Mouse (Mus musculus) hindbrain, postnatal 0 days (tissue): ENCODE results near the gene Fam102b. TPM values are rescaled to one million over a fixed set of nuclear protein-coding genes. Genes with fewer than 3 reads are reported as not detected.

Source experiments
- ATAC-seq: fragments of 200-750 bp; cut with Nextera tagmentation; 2 replicates; pipeline ENCODE4 v1.8.0; 2017; ENCODE audit warnings: mild to moderate bottlenecking, moderate TSS enrichment, moderate library complexity
- DNase-seq: peaks from one replicate; pipeline ENCODE4 v3.0.0-alpha.2; 2015; ENCODE audit warnings: low spot score
- H3K27ac ChIP-seq: fragments of 300-500 bp; sonication (generic); 2 replicates; pipeline ENCODE4 v1.5.1; 2014; ENCODE audit warnings: mild to moderate bottlenecking
- H3K27me3 ChIP-seq: fragments of 300-500 bp; sonication (generic); 2 replicates; pipeline ENCODE4 v1.6.1; 2014; ENCODE audit warnings: low read length, mixed read lengths; ENCODE audit not compliant: insufficient read depth
- H3K36me3 ChIP-seq: fragments of 300-500 bp; sonication (generic); 2 replicates; pipeline ENCODE4 v1.6.1; 2014; ENCODE audit warnings: low read length, mixed read lengths; ENCODE audit not compliant: insufficient read depth
- H3K4me1 ChIP-seq: fragments of 300-500 bp; sonication (generic); 2 replicates; pipeline ENCODE4 v1.6.1; 2014; ENCODE audit warnings: antibody characterized with exemption, low read length, mixed read lengths; ENCODE audit not compliant: insufficient read depth
- H3K4me2 ChIP-seq: fragments of 300-500 bp; sonication (generic); 2 replicates; pipeline ENCODE4 v1.6.1; 2014; ENCODE audit warnings: low read depth, mild to moderate bottlenecking, low read length, moderate library complexity, mixed read lengths
- H3K4me3 ChIP-seq: fragments of 300-500 bp; sonication (generic); 2 replicates; pipeline ENCODE4 v1.5.1; 2014; ENCODE audit warnings: low read length
- H3K9ac ChIP-seq: fragments of 300-500 bp; sonication (generic); replicated peaks from 2 replicates; pipeline ENCODE4 v1.6.1; 2014; ENCODE audit warnings: mild to moderate bottlenecking, low read length, moderate library complexity, mixed read lengths
- H3K9me3 ChIP-seq: fragments of 300-500 bp; sonication (generic); 2 replicates; pipeline ENCODE4 v1.6.1; 2016; ENCODE audit warnings: low read length, mixed read lengths
- CTCF ChIP-seq: IDR thresholded peaks from 2 replicates; pipeline ENCODE4 v1.5.1; 2016; ENCODE audit warnings: antibody characterized with exemption, control low read depth, low read depth
- WGBS: fragments of 180-500 bp; shearing (Covaris S2); extraction: QIAGEN DNeasy Blood & Tissue Kit; methylation state at CpG from one replicate; pipeline ENCODE4 v1.1.7; 2014; 5-methylcytosine and 5-hydroxymethylcytosine counted together
- polyA plus RNA-seq: library from polyadenylated mRNA; unstranded; fragments of >200 nt; fragmentation: Nextera tagmentation; extraction: Ambion mirVana; gene quantifications from 2 replicates; pipeline ENCODE4 v1.2.1, GENCODE M21; 2015
- total RNA-seq: library from RNA; depleted of rRNA; stranded (reverse); fragments of >200 nt; gene quantifications from 2 replicates; pipeline ENCODE4 v1.2.3, GENCODE M21; 2014

Gene Fam102b
- total and polyA plus RNA-seq, 2 experiments from 2014 or later = 23.7 to 64.4 TPM

- Histone ChIP-seq H3K4me3 (no peak overlapping the region), H3K4me1 (peaks cover 4% of the 10 kb centered on the region; the same call in 1 of the 2 replicates), H3K27me3 (no peaks in the 10 kb centered on the region), H3K27ac (no peak overlapping the region), H3K36me3 (no peaks in the 10 kb centered on the region), H3K9me3 (no peaks in the 10 kb centered on the region), H3K4me2 (no peak overlapping the region), H3K9ac (no peak overlapping the region)
- TF ChIP-seq CTCF = no peak
- ATAC-seq (no peak), DNase-seq (no peak)
- WGBS = 76% methylated on average over 3 of the region's 3 CpGs
Measured at GRCm38 (mm10) chr3:108963776-108964175, 63.6 kb downstream of the Fam102b start.

DNA sequence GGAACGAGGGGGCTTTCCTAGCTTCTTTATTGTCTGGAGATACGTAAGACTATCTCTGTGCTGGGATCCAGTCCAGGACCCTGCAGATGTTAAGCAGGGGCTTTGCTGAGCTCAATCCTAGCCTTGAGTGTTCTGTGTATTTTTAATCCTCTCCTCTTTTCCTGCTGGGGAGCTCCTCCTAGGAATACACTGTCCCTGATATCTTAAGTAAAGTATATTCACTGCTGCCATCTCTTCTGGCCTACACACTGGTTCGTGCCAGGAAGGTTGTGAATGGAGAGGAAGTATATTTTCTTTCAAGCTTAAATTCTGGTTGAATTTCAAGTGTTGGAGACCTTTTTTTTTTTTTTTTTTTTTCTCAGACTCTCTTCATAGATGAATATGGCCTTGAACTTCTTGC, 64.1 kb downstream of the Fam102b start:
- peaks cover 4% of the 10 kb centered on the region; the same call in 1 of the 2 replicates for H3K4me1 ChIP-seq
- H3K27me3 ChIP-seq = no peaks in the 10 kb centered on the region
- H3K36me3 ChIP-seq = no peaks in the 10 kb centered on the region
- no peak overlapping the region for H3K4me2 ChIP-seq
- no peaks in the 10 kb centered on the region for H3K9me3 ChIP-seq
- ATAC-seq (no peak), DNase-seq (no peak)
- no peak overlapping the region for H3K9ac ChIP-seq
- no peak overlapping the region for H3K4me3 ChIP-seq
- no peak overlapping the region for H3K27ac ChIP-seq
- 62% methylated on average over 3 of the region's 3 CpGs for WGBS
- TF ChIP-seq CTCF = no peak

- WGBS = 16% methylated on average over 6 of the region's 6 CpGs
- Histone ChIP-seq H3K36me3 (no peaks in the 10 kb centered on the region), H3K27me3 (no peaks in the 10 kb centered on the region), H3K27ac (peak overlapping the region; percentile 86), H3K9ac (peak overlapping the region; percentile 41; the same call in 1 of the 2 replicates), H3K9me3 (no peaks in the 10 kb centered on the region), H3K4me2 (peak overlapping the region; percentile 47), H3K4me1 (peaks cover 4% of the 10 kb centered on the region; the same call in 1 of the 2 replicates), H3K4me3 (peak overlapping the region; percentile 18; the same call in 1 of the 2 replicates)
- no peak for TF ChIP-seq CTCF
- ATAC-seq (peak; percentile 72), DNase-seq (no peak)
Measured at GRCm38 (mm10) chr3:108961655-108962054, 65.8 kb downstream of the Fam102b start.

DNA sequence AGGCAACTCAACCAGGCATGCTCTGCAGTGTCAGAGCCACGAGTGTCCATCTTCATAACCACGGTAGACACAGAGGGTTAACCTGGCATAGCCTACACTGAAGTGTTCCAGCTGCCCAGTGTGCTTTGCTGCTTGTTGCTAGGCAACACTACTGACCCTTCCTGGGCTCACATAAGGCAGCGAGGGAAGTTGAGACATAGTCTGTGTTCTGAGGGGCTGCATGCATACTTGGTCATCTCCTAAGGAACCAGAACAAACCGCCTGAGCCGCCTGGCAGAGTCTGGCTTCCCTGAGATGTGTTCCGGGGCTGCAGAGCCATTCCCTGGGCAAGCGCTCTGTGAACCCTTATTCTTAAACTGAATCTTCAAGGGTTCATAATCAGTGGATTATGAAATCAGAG, 66.2 kb downstream of the Fam102b start:
- H3K9ac ChIP-seq = peak overlapping the region; percentile 38; the same call in 1 of the 2 replicates
- H3K4me1 ChIP-seq = peaks cover 4% of the 10 kb centered on the region; the same call in 1 of the 2 replicates
- no peaks in the 10 kb centered on the region for H3K9me3 ChIP-seq
- H3K36me3 ChIP-seq = no peaks in the 10 kb centered on the region
- TF ChIP-seq CTCF = no peak
- no peaks in the 10 kb centered on the region for H3K27me3 ChIP-seq
- ATAC-seq (peak; percentile 97), DNase-seq (peak; percentile 88)
- peak overlapping the region; percentile 18; the same call in 1 of the 2 replicates for H3K4me3 ChIP-seq
- peak overlapping the region; percentile 47 for H3K4me2 ChIP-seq
- 13% methylated on average over 7 of the region's 7 CpGs for WGBS
- peak overlapping the region; percentile 86 for H3K27ac ChIP-seq

GRCm38 (mm10) chr3:108959680-108960295, 67.6 kb downstream of the Fam102b start:
- WGBS = 59% methylated on average over 13 of the region's 13 CpGs
- Histone ChIP-seq H3K27ac (no peak overlapping the region), H3K27me3 (no peaks in the 10 kb centered on the region), H3K36me3 (no peaks in the 10 kb centered on the region), H3K9ac (no peak overlapping the region), H3K4me3 (no peak overlapping the region), H3K9me3 (no peaks in the 10 kb centered on the region), H3K4me2 (no peak overlapping the region), H3K4me1 (peaks cover 4% of the 10 kb centered on the region; the same call in 1 of the 2 replicates)
- DNase-seq (no peak), ATAC-seq (no peak)
- no peak for TF ChIP-seq CTCF

DNA sequence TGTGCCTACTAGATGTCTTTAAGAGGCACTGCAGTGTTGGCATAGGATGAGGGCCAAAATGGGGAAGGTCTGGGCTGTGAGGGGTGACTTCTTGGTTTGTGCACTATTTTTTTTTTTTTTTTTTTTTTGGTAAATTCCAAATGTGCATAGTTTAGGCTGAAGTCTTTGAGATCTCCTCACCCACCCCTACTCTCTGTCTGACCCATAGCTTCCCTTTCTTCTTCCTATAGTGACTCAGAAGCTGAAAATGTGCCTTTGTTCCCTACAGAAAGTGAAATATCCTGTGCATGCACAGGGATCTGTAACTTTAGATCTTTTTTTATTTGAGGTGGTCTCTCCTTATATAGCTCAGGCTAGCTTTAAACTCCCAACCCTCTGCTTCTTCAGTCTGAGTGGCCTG, 69.4 kb downstream of the Fam102b start:
- Histone ChIP-seq H3K4me2 (no peak overlapping the region), H3K9ac (no peak overlapping the region), H3K27me3 (no peaks in the 10 kb centered on the region), H3K4me1 (peaks cover 4% of the 10 kb centered on the region; the same call in 1 of the 2 replicates), H3K36me3 (no peaks in the 10 kb centered on the region), H3K9me3 (no peaks in the 10 kb centered on the region), H3K4me3 (no peak overlapping the region), H3K27ac (no peak overlapping the region)
- TF ChIP-seq CTCF = no peak
- DNase-seq (no peak), ATAC-seq (no peak)

GRCm38 (mm10) chr3:108940996-108941395, 86.4 kb downstream of the Fam102b start:
- Histone ChIP-seq H3K27ac (no peak overlapping the region), H3K4me2 (no peak overlapping the region), H3K9ac (no peak overlapping the region), H3K4me1 (no peaks in the 10 kb centered on the region), H3K9me3 (no peaks in the 10 kb centered on the region), H3K27me3 (no peaks in the 10 kb centered on the region), H3K36me3 (no peaks in the 10 kb centered on the region), H3K4me3 (no peak overlapping the region)
- TF ChIP-seq CTCF = no peak
- 69% methylated on average over 10 of the region's 10 CpGs for WGBS
- ATAC-seq = no peak
- no peak for DNase-seq
